In genomic region chr4:46991959-46992316, GRCm38 (mm10) we compare ENCODE assay signal across 8 mouse cellular contexts. TPM values are rescaled to one million over a fixed set of nuclear protein-coding genes. Genes with fewer than 3 reads are reported as not detected.
DNase-seq lines count a peak whose midpoint lies in the region; ATAC-seq and TF ChIP-seq lines count a peak whose summit lies in the region.

No protein-coding gene starts in this region.

- peak overlapping the region; percentile 88 for H3K4me2 ChIP-seq in heart, embryonic 12.5 days
- H3K4me2 ChIP-seq in forebrain, embryonic 16.5 days (ENCODE audit: low read length): peak overlapping the region; percentile 76
- H3K4me2 ChIP-seq in liver, embryonic 16.5 days (ENCODE audit: low read depth, low read length): peak overlapping the region; percentile 44

- no peak overlapping the region for H3K9ac ChIP-seq in heart, embryonic 12.5 days
- H3K9ac ChIP-seq in ES-Bruce4 (ENCODE audit: low read depth, poor library complexity, severe bottlenecking): peak overlapping the region; percentile 75
- H3K9ac ChIP-seq in forebrain, embryonic 16.5 days (replicated peaks; ENCODE audit: low read depth, low read length): peak overlapping the region; percentile 79
- H3K9ac ChIP-seq in liver, embryonic 16.5 days (ENCODE audit: low read depth, low read length): no peak overlapping the region

- peaks cover 21% of the 10 kb centered on the region; the same call in 1 of the 2 replicates for H3K4me1 ChIP-seq in heart, embryonic 12.5 days (replicated peaks)
- H3K4me1 ChIP-seq in ES-Bruce4 (ENCODE audit: control insufficient read depth, insufficient read depth, low read length): no peaks in the 10 kb centered on the region
- H3K4me1 ChIP-seq in forebrain, embryonic 16.5 days (replicated peaks; ENCODE audit: control insufficient read depth, insufficient read depth, low read length): peaks cover 26% of the 10 kb centered on the region
- H3K4me1 ChIP-seq in liver, embryonic 16.5 days (ENCODE audit: control insufficient read depth, low read depth, low read length): no peaks in the 10 kb centered on the region; the same call in 1 of the 2 replicates

- no peak for TF ChIP-seq EP300 in ES-Bruce4 (IDR thresholded peaks at IDR 0.05; ENCODE audit: insufficient read depth, low read depth, low read length)

- no peak for TF ChIP-seq CTCF in ES-Bruce4 (IDR thresholded peaks at IDR 0.05; ENCODE audit: low read depth, low read length)

- peak overlapping the region; percentile 48 for H3K4me3 ChIP-seq in heart, embryonic 12.5 days
- H3K4me3 ChIP-seq in ES-Bruce4 (ENCODE audit: low read depth, low read length): peak overlapping the region; percentile 62
- H3K4me3 ChIP-seq in forebrain, embryonic 16.5 days (replicated peaks; ENCODE audit: low read length): peak overlapping the region; percentile 70
- peak overlapping the region; percentile 40 for H3K4me3 ChIP-seq in liver, embryonic 16.5 days (ENCODE audit: low read depth, low read length)

- TF ChIP-seq POLR2A in ES-Bruce4 (IDR thresholded peaks at IDR 0.05; ENCODE audit: insufficient read depth, low read length): no peak

- H3K9me3 ChIP-seq in heart, embryonic 12.5 days (replicated peaks): no peaks in the 10 kb centered on the region
- no peaks in the 10 kb centered on the region for H3K9me3 ChIP-seq in ES-Bruce4 (replicated peaks; ENCODE audit: control insufficient read depth, insufficient read depth, low read length, poor library complexity, severe bottlenecking)
- H3K9me3 ChIP-seq in forebrain, embryonic 16.5 days (ENCODE audit: control insufficient read depth, low read length): no peaks in the 10 kb centered on the region
- no peaks in the 10 kb centered on the region for H3K9me3 ChIP-seq in liver, embryonic 16.5 days (replicated peaks; ENCODE audit: control insufficient read depth, low read length)

- DNase-seq in heart, postnatal 4 days: no peak
- no peak for DNase-seq in cerebellum, postnatal 36 days
- DNase-seq in urinary bladder, postnatal 10 days (ENCODE audit: low spot score): no peak
- DNase-seq in T-cell, adult 2 months (ENCODE audit: low spot score): no peak

- no peak for ATAC-seq in heart, embryonic 12.5 days (ENCODE audit: insufficient number of reproducible peaks, low FRiP score)
- ATAC-seq in forebrain, embryonic 16.5 days: peak; percentile 31; the same call in 1 of the 2 replicates
- ATAC-seq in liver, embryonic 16.5 days (ENCODE audit: low read depth): no peak

- WGBS in heart, embryonic 12.5 days: under 1% methylated on average over 31 of the region's 31 CpGs
- WGBS in forebrain, embryonic 16.5 days: under 1% methylated on average over 27 of the region's 31 CpGs
- 1% methylated on average over 31 of the region's 31 CpGs for WGBS in liver, embryonic 16.5 days (ENCODE audit: insufficient replicate concordance)

- no peaks in the 10 kb centered on the region for H3K36me3 ChIP-seq in heart, embryonic 12.5 days
- H3K36me3 ChIP-seq in ES-Bruce4 (ENCODE audit: control insufficient read depth, insufficient read depth, low read length, poor library complexity, severe bottlenecking): no peaks in the 10 kb centered on the region
- no peaks in the 10 kb centered on the region for H3K36me3 ChIP-seq in forebrain, embryonic 16.5 days (ENCODE audit: control insufficient read depth, insufficient read depth)
- H3K36me3 ChIP-seq in liver, embryonic 16.5 days (ENCODE audit: control insufficient read depth, insufficient read depth): no peaks in the 10 kb centered on the region

- no peak overlapping the region for H3K27ac ChIP-seq in heart, embryonic 12.5 days (ENCODE audit: poor library complexity, severe bottlenecking)
- H3K27ac ChIP-seq in ES-Bruce4 (ENCODE audit: insufficient read depth, low read length): no peak overlapping the region
- peak overlapping the region; percentile 85 for H3K27ac ChIP-seq in forebrain, embryonic 16.5 days (ENCODE audit: low read length)
- no peak overlapping the region for H3K27ac ChIP-seq in liver, embryonic 16.5 days (ENCODE audit: low read length)

- peaks cover 83% of the 10 kb centered on the region for H3K27me3 ChIP-seq in heart, embryonic 12.5 days (replicated peaks)
- H3K27me3 ChIP-seq in ES-Bruce4 (ENCODE audit: control insufficient read depth, insufficient read depth, low read length, poor library complexity, severe bottlenecking): peaks cover 11% of the 10 kb centered on the region
- peaks cover 36% of the 10 kb centered on the region for H3K27me3 ChIP-seq in forebrain, embryonic 16.5 days (replicated peaks; ENCODE audit: control insufficient read depth, insufficient read depth, low read length)
- H3K27me3 ChIP-seq in liver, embryonic 16.5 days (ENCODE audit: control insufficient read depth, insufficient read depth, low read depth, low read length): peaks cover 48% of the 10 kb centered on the region

RNA-seq across cellular contexts. Expression of gene Gabbr2, which starts 0.3 kb away (rescaled TPM):
- polyA plus RNA-seq in heart, embryonic 12.5 days (2016; fragmentation: Nextera tagmentation; extraction: Ambion mirVana): 0.05 and 0.06 TPM in 2 replicates
- under 1 TPM in 1 of 2 experiments, not detected in 1; 0.19 TPM for total RNA-seq in heart, postnatal 4 days (2021)
- polyA plus RNA-seq in ES-Bruce4 (2011; ENCODE audit: insufficient read depth, insufficient read length, low read depth, missing spikeins): not detected in 2 replicates
- 3.9 and 5.5 TPM in 2 replicates for polyA plus RNA-seq in forebrain, embryonic 16.5 days (2015; fragmentation: Nextera tagmentation; extraction: Ambion mirVana)
- polyA plus RNA-seq in liver, embryonic 16.5 days (2015; fragmentation: Nextera tagmentation; extraction: Ambion mirVana): 0.06 and 0.11 TPM in 2 replicates

Comparison
In these comparisons a context has a peak if more than half of its experiments do, and no peak if none do; other contexts are left out.
1. H3K9ac ChIP-seq: peak in ES-Bruce4 (single experiment) and forebrain, embryonic 16.5 days (single experiment); none in heart, embryonic 12.5 days (single experiment) and liver, embryonic 16.5 days (single experiment).
2. Peak in every context shown above with its lines, with median percentiles within 50 percentile points of each other: H3K4me2 ChIP-seq and H3K4me3 ChIP-seq.